Mouse (Mus musculus) heart, embryonic 11.5 days (tissue): ENCODE measurements around the gene Hspg2. TPM values are rescaled to one million over a fixed set of nuclear protein-coding genes. Genes with fewer than 3 reads are reported as not detected.

Experiments used
- ATAC-seq: fragments of 200-750 bp; cut with Nextera tagmentation; replicated peaks from 2 replicates; pipeline ENCODE4 v1.8.0; 2017; ENCODE audit warnings: moderate library complexity; ENCODE audit not compliant: insufficient number of reproducible peaks, low FRiP score, low TSS enrichment
- H3K27ac ChIP-seq: fragments of 300-500 bp; sonication (generic); 2 replicates; pipeline ENCODE4 v1.5.1; 2014; ENCODE audit warnings: mild to moderate bottlenecking, low read depth, low read length
- H3K27me3 ChIP-seq: fragments of 300-500 bp; sonication (generic); 2 replicates; pipeline ENCODE4 v1.6.1; 2014; ENCODE audit warnings: mild to moderate bottlenecking, low read length, mixed read lengths; ENCODE audit not compliant: control insufficient read depth, insufficient read depth
- H3K36me3 ChIP-seq: fragments of 300-500 bp; sonication (generic); 2 replicates; pipeline ENCODE4 v1.6.1; 2014; ENCODE audit warnings: mild to moderate bottlenecking, low read length, moderate library complexity, mixed read lengths; ENCODE audit not compliant: control insufficient read depth, insufficient read depth
- H3K4me1 ChIP-seq: fragments of 300-500 bp; sonication (generic); 2 replicates; pipeline ENCODE4 v1.6.1; 2014; ENCODE audit warnings: low read length; ENCODE audit not compliant: control insufficient read depth, insufficient read depth
- H3K4me2 ChIP-seq: fragments of 300-500 bp; sonication (generic); 2 replicates; pipeline ENCODE4 v1.6.1; 2014; ENCODE audit warnings: mild to moderate bottlenecking, moderate library complexity
- H3K4me3 ChIP-seq: fragments of 300-500 bp; sonication (generic); 2 replicates; pipeline ENCODE4 v1.5.1; 2014; ENCODE audit warnings: low read depth, low read length
- H3K9ac ChIP-seq: fragments of 300-500 bp; sonication (generic); 2 replicates; pipeline ENCODE4 v1.6.1; 2014; ENCODE audit warnings: mild to moderate bottlenecking, low read depth, low read length, moderate library complexity
- H3K9me3 ChIP-seq: fragments of 300-500 bp; sonication (generic); replicated peaks from 2 replicates; pipeline ENCODE4 v1.6.1; 2016; ENCODE audit warnings: low read length; ENCODE audit not compliant: control insufficient read depth
- WGBS: fragments of 180-500 bp; shearing (Covaris S2); extraction: QIAGEN DNeasy Blood & Tissue Kit; methylation state at CpG from one replicate; pipeline ENCODE4 v1.1.7; 2014; ENCODE audit not compliant: insufficient replicate concordance; 5-methylcytosine and 5-hydroxymethylcytosine counted together
- polyA plus RNA-seq: library from polyadenylated mRNA; unstranded; fragments of >200 nt; fragmentation: Nextera tagmentation; extraction: Ambion mirVana; gene quantifications from 2 replicates; pipeline ENCODE4 v1.2.1, GENCODE M21; 2014

Gene Hspg2
- polyA plus RNA-seq, 1 experiment from 2014 or later = 55.5 TPM

DNA sequence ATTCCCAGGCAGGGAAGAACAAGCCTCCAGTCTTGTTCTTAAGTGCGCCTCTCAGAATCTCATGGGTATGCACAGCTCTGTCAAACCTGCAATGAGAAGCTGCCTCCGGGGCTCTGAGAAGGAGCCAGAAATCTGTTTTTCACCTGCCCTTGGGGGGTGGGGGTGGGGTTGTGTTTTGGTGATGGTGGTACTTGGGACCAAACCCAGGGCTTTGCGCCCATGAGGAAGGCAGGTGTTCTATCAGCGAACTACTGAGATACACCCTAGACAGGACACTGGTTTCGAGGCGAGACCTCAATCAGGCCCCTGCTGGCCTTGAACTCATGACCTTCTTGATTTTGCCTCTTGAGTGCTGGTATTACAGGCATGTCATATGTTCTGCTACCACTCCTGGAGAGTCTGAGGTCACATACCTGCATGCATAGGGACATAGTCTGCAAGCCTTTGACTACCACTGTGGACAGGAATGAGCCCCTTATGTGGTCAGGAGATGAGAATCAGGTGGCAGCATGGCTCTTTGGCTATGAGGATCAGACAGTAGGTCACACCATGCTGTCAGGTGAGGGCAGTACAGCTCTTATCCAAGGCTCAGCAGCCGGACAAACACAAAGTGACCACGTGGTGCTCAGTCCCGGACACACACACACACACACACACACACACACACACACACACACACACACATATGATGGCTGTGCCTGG, 30.5 kb downstream of the Hspg2 start:
- Histone ChIP-seq H3K4me2 (no peak overlapping the region), H3K27ac (peak overlapping the region; percentile 72), H3K9me3 (no peaks in the 10 kb centered on the region), H3K9ac (peak overlapping the region; percentile 47), H3K4me3 (no peak overlapping the region), H3K27me3 (no peaks in the 10 kb centered on the region), H3K36me3 (peaks cover 12% of the 10 kb centered on the region), H3K4me1 (peaks cover 70% of the 10 kb centered on the region)
- 76% methylated on average over 9 of the region's 9 CpGs for WGBS
- ATAC-seq = no peak

DNA sequence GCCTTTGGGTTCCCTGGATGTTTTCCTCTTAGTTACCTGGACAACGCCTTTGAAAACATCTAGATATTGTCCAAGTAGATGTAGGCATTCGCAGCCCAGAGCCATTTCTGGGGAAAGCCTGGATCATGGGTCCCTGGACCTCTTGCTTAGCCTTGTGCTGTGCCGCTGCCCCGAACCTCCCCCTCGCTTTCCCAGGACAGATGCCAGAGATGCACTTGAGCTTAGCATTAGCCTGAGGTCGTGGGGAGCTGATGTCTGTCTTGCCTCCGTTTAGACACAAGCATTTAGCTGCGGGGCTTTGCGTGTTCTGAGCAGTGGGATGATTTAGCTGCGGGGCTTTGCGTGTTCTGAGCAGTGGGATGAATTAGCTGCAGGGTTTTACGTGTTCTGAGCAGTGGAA, 31.6 kb downstream of the Hspg2 start:
- Histone ChIP-seq H3K9me3 (no peaks in the 10 kb centered on the region), H3K4me3 (no peak overlapping the region), H3K27me3 (no peaks in the 10 kb centered on the region), H3K36me3 (peaks cover 12% of the 10 kb centered on the region), H3K27ac (peak overlapping the region; percentile 47), H3K4me1 (peaks cover 59% of the 10 kb centered on the region), H3K9ac (no peak overlapping the region), H3K4me2 (no peak overlapping the region)
- no peak for ATAC-seq
- WGBS = 56% methylated on average over 12 of the region's 12 CpGs

DNA sequence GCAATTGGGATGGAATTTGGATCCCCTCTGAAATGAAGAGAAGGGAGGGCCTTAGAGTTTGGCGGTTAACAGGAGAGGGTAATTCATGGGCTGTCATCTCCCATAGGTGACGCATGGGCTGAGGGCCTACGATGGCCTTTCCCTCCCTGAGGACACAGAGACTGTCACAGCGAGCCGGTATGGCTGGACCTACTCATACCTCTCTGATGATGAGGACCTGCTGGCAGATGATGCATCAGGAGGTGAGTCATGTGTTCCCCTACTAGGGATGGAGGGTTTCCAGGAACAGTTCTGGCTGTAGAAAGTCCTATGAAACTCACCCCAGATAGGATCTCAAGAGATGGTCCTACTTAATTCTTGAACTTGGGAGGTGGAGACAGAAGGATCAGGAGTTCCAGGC, 32.4 kb downstream of the Hspg2 start:
- H3K9ac ChIP-seq = no peak overlapping the region
- no peak for ATAC-seq
- peaks cover 53% of the 10 kb centered on the region for H3K4me1 ChIP-seq
- no peaks in the 10 kb centered on the region for H3K9me3 ChIP-seq
- no peak overlapping the region for H3K4me3 ChIP-seq
- no peak overlapping the region for H3K4me2 ChIP-seq
- H3K36me3 ChIP-seq = peaks cover 14% of the 10 kb centered on the region
- 73% methylated on average over 5 of the region's 5 CpGs for WGBS
- H3K27ac ChIP-seq = no peak overlapping the region
- H3K27me3 ChIP-seq = no peaks in the 10 kb centered on the region

GRCm38 (mm10) chr4:137502183-137502582, 33.6 kb downstream of the Hspg2 start:
- H3K4me2 ChIP-seq = no peak overlapping the region
- H3K9me3 ChIP-seq = no peaks in the 10 kb centered on the region
- ATAC-seq = no peak
- no peaks in the 10 kb centered on the region for H3K27me3 ChIP-seq
- H3K36me3 ChIP-seq = peaks cover 14% of the 10 kb centered on the region
- no peak overlapping the region for H3K4me3 ChIP-seq
- WGBS = 84% methylated on average over 10 of the region's 10 CpGs
- H3K9ac ChIP-seq = no peak overlapping the region
- peaks cover 47% of the 10 kb centered on the region for H3K4me1 ChIP-seq
- no peak overlapping the region for H3K27ac ChIP-seq

GRCm38 (mm10) chr4:137502801-137503200, 34.2 kb downstream of the Hspg2 start:
- Histone ChIP-seq H3K4me2 (no peak overlapping the region), H3K4me3 (no peak overlapping the region), H3K27me3 (no peaks in the 10 kb centered on the region), H3K9me3 (no peaks in the 10 kb centered on the region), H3K9ac (no peak overlapping the region), H3K4me1 (peaks cover 41% of the 10 kb centered on the region), H3K36me3 (peaks cover 18% of the 10 kb centered on the region), H3K27ac (no peak overlapping the region)
- ATAC-seq = no peak
- 73% methylated on average over 7 of the region's 7 CpGs for WGBS

DNA sequence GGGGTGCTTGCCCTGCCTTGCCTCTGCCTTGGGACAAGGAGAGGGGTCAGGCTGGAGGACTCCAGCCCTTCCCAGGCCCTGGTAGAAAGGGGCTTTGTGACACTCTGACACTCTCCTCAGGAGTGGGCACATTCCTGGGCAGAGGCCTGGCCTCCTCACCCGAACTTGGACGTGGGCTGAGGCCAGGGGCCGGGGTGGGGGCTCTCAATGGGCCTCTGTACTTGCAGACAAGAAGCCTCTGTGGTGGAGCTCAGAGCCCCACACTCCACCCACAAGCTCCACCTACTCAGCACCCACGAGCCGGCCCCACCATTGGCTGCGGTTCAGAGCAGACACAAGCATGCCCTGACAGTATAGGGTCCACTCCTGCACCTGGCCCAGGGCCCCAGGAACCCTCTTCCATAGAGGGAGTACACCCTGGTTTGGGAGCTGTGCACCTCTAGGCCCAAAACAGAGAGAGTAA, 35.0 kb downstream of the Hspg2 start:
- no peak overlapping the region for H3K9ac ChIP-seq
- H3K27me3 ChIP-seq = no peaks in the 10 kb centered on the region
- H3K4me2 ChIP-seq = no peak overlapping the region
- no peak overlapping the region for H3K4me3 ChIP-seq
- 77% methylated on average over 6 of the region's 6 CpGs for WGBS
- no peak overlapping the region for H3K27ac ChIP-seq
- peaks cover 24% of the 10 kb centered on the region for H3K36me3 ChIP-seq
- no peaks in the 10 kb centered on the region for H3K9me3 ChIP-seq
- ATAC-seq = no peak
- peaks cover 33% of the 10 kb centered on the region for H3K4me1 ChIP-seq

GRCm38 (mm10) chr4:137506629-137507028, 38.1 kb downstream of the Hspg2 start:
- H3K27ac ChIP-seq = no peak overlapping the region
- H3K9me3 ChIP-seq = no peaks in the 10 kb centered on the region
- WGBS = 80% methylated on average over 10 of the region's 10 CpGs
- H3K36me3 ChIP-seq = peaks cover 36% of the 10 kb centered on the region
- H3K4me1 ChIP-seq = peaks cover 8% of the 10 kb centered on the region
- H3K4me2 ChIP-seq = no peak overlapping the region
- H3K9ac ChIP-seq = no peak overlapping the region
- no peak for ATAC-seq
- no peak overlapping the region for H3K4me3 ChIP-seq
- no peaks in the 10 kb centered on the region for H3K27me3 ChIP-seq

GRCm38 (mm10) chr4:137509528-137509927, 41.0 kb downstream of the Hspg2 start:
- Histone ChIP-seq H3K27ac (no peak overlapping the region), H3K4me2 (no peak overlapping the region), H3K27me3 (no peaks in the 10 kb centered on the region), H3K4me3 (no peak overlapping the region), H3K36me3 (peaks cover 43% of the 10 kb centered on the region), H3K9ac (no peak overlapping the region), H3K9me3 (no peaks in the 10 kb centered on the region), H3K4me1 (0 out of 2 replicates have a peak, but pooled peaks cover 3% of the 10 kb centered on the region)
- ATAC-seq = no peak
- WGBS = 65% methylated on average over 9 of the region's 9 CpGs
